Mouse (Mus musculus): ENCODE data around the gene Sez6l2. TPM values are rescaled to one million over a fixed set of nuclear protein-coding genes. Genes with fewer than 3 reads are reported as not detected.

Sez6l2 gene
- polyA plus RNA-seq, 1 experiment from 2014 or later = 1.7 TPM

- Histone ChIP-seq H3K4me2 (replicated peaks; ENCODE audit: low read depth, low read length) (peak within 1 kb of the TSS; percentile 75), H3K9ac (ENCODE audit: low read depth, low read length) (peak within 1 kb of the TSS; percentile 51), H3K36me3 (ENCODE audit: control insufficient read depth, insufficient read depth, low read length) (peaks cover 17% of the 10 kb centered on the region), H3K27ac (ENCODE audit: low read depth, low read length) (no peak within 1 kb of the TSS; the same call in 1 of the 2 replicates), H3K4me3 (ENCODE audit: low read length) (peak within 1 kb of the TSS; percentile 40), H3K9me3 (ENCODE audit: control insufficient read depth, low read length) (no peaks in the 10 kb centered on the region), H3K27me3 (ENCODE audit: control insufficient read depth, insufficient read depth, low read length) (no peaks in the 10 kb centered on the region), H3K4me1 (ENCODE audit: control insufficient read depth, insufficient read depth, low read length) (peaks cover 40% of the 10 kb centered on the region)
- 29% methylated on average over 11 of the region's 11 CpGs for WGBS
- no peak for ATAC-seq (ENCODE audit: low FRiP score, low TSS enrichment)
Observed at GRCm38 (mm10) chr7:127014320-127014719, 64.0 kb downstream of the Sez6l2 start, which contains the start of gene Mvp. Mvp (minus strand) TSS chr7:127014621.

- peak overlapping the region; percentile 59; the same call in 1 of the 2 replicates for H3K4me2 ChIP-seq (replicated peaks; ENCODE audit: low read depth, low read length)
- ATAC-seq (ENCODE audit: low FRiP score, low TSS enrichment) = no peak
- no peak overlapping the region for H3K27ac ChIP-seq (ENCODE audit: low read depth, low read length)
- WGBS = 92% methylated on average over 12 of the region's 12 CpGs
- H3K9ac ChIP-seq (ENCODE audit: low read depth, low read length) = no peak overlapping the region; the same call in 1 of the 2 replicates
- no peaks in the 10 kb centered on the region for H3K9me3 ChIP-seq (ENCODE audit: control insufficient read depth, low read length)
- H3K36me3 ChIP-seq (ENCODE audit: control insufficient read depth, insufficient read depth, low read length) = peaks cover 17% of the 10 kb centered on the region
- H3K4me3 ChIP-seq (ENCODE audit: low read length) = no peak overlapping the region
- peaks cover 38% of the 10 kb centered on the region for H3K4me1 ChIP-seq (ENCODE audit: control insufficient read depth, insufficient read depth, low read length)
- H3K27me3 ChIP-seq (ENCODE audit: control insufficient read depth, insufficient read depth, low read length) = no peaks in the 10 kb centered on the region
Observed at GRCm38 (mm10) chr7:127014993-127015392, 64.6 kb downstream of the Sez6l2 start.

DNA sequence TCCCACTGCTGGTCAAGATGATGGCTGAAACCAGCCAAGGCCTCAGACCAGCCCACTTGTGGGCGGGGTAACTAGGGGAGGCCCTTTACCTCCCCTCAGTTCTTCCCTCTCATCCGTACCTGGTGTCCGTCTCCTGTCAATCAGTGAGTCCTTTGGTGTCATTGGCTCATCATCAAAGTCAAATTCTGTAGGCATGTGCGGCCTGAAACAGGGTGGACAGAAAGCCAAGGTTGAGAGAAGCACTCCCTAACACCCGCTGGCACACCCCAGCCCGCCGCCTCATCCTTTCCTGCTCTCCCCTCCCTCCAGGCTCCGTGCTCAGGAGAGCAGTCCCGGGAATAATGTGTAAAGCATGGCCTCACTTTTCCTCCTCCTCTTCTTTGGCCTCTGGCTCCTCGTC is 65.7 kb downstream of the Sez6l2 start:
- Histone ChIP-seq H3K4me2 (replicated peaks; ENCODE audit: low read depth, low read length) (peak overlapping the region; percentile 75), H3K27me3 (ENCODE audit: control insufficient read depth, insufficient read depth, low read length) (no peaks in the 10 kb centered on the region), H3K36me3 (ENCODE audit: control insufficient read depth, insufficient read depth, low read length) (peaks cover 17% of the 10 kb centered on the region), H3K27ac (ENCODE audit: low read depth, low read length) (peak overlapping the region; percentile 82), H3K9ac (ENCODE audit: low read depth, low read length) (peak overlapping the region; percentile 70), H3K4me3 (ENCODE audit: low read length) (peak overlapping the region; percentile 53), H3K9me3 (ENCODE audit: control insufficient read depth, low read length) (no peaks in the 10 kb centered on the region), H3K4me1 (ENCODE audit: control insufficient read depth, insufficient read depth, low read length) (peaks cover 44% of the 10 kb centered on the region)
- under 1% methylated on average over 10 of the region's 10 CpGs for WGBS
- ATAC-seq (ENCODE audit: low FRiP score, low TSS enrichment) = peak; percentile 40

GRCm38 (mm10) chr7:127016481-127016485 is 65.9 kb downstream of the Sez6l2 start, which contains the start of gene Pagr1b:
Pagr1b (minus strand) TSS chr7:127016484.
- peak within 1 kb of the TSS; percentile 70 for H3K9ac ChIP-seq (ENCODE audit: low read depth, low read length)
- H3K4me1 ChIP-seq (ENCODE audit: control insufficient read depth, insufficient read depth, low read length) = peaks cover 46% of the 10 kb centered on the region
- no peaks in the 10 kb centered on the region for H3K9me3 ChIP-seq (ENCODE audit: control insufficient read depth, low read length)
- peak within 1 kb of the TSS; percentile 82 for H3K27ac ChIP-seq (ENCODE audit: low read depth, low read length)
- ATAC-seq (ENCODE audit: low FRiP score, low TSS enrichment) = no peak
- peak within 1 kb of the TSS; percentile 53 for H3K4me3 ChIP-seq (ENCODE audit: low read length)
- H3K27me3 ChIP-seq (ENCODE audit: control insufficient read depth, insufficient read depth, low read length) = no peaks in the 10 kb centered on the region
- peaks cover 17% of the 10 kb centered on the region for H3K36me3 ChIP-seq (ENCODE audit: control insufficient read depth, insufficient read depth, low read length)
- H3K4me2 ChIP-seq (replicated peaks; ENCODE audit: low read depth, low read length) = peak within 1 kb of the TSS; percentile 75

- H3K4me3 ChIP-seq (ENCODE audit: low read length) = peak overlapping the region; percentile 53
- no peaks in the 10 kb centered on the region for H3K9me3 ChIP-seq (ENCODE audit: control insufficient read depth, low read length)
- H3K27ac ChIP-seq (ENCODE audit: low read depth, low read length) = peak overlapping the region; percentile 82
- peaks cover 49% of the 10 kb centered on the region for H3K4me1 ChIP-seq (ENCODE audit: control insufficient read depth, insufficient read depth, low read length)
- under 1% methylated on average over 22 of the region's 22 CpGs for WGBS
- peak; percentile 18 for ATAC-seq (ENCODE audit: low FRiP score, low TSS enrichment)
- H3K27me3 ChIP-seq (ENCODE audit: control insufficient read depth, insufficient read depth, low read length) = no peaks in the 10 kb centered on the region
- H3K36me3 ChIP-seq (ENCODE audit: control insufficient read depth, insufficient read depth, low read length) = peaks cover 17% of the 10 kb centered on the region
- peak overlapping the region; percentile 75 for H3K4me2 ChIP-seq (replicated peaks; ENCODE audit: low read depth, low read length)
- H3K9ac ChIP-seq (ENCODE audit: low read depth, low read length) = peak overlapping the region; percentile 70
Observed at GRCm38 (mm10) chr7:127016486-127016938, 66.1 kb downstream of the Sez6l2 start.

DNA sequence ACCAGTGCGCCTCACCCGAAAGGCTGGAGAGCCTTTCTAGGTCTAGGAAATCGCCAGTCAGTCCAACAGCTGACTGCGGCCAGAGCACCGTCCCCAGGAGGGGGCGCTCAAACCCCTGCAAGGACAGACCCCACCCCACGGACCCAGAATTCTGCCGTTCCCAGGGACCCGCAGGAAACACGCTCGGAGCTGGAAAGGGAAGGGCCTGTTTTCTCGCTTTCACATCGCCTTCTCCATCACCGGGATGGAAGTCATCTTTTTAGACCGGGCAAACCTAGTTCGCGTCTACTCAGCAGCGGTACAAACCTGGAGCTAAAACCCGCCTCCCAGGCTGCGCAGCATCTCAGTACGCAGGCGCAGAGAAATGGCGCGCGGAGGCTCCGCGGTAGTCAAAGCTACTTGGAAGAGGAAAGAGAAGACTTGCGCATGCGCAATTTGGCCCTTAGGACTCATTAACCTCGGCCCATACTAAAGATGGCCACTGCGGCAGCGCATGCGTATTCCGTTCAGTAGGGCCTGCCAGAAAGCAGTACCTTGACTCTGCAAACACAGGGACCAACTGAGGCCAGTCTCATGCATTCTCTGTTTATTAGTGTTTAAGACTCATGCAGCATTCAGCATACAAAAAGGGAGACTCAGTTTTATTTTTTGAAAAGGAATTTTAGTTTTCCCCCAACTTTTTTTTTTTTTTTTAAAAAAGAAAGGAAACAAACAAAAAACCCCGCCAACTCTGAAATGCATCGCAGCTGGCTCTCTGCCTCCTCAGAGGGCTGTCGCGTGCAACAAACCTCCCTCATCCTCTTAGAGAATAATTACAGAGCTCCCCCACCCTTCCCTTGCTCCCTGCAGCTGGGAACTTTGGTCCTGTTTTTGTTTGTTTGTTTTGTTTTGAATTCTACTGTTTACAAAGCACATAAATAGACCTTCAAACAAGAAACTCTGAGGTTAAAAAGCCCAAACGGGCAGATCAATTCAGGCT is 66.9 kb downstream of the Sez6l2 start, which contains the start of gene Pagr1a:
Gene Pagr1a, minus strand, starts transcription at position 382 of the 979 bp plus-strand sequence.
- peaks cover 21% of the 10 kb centered on the region for H3K36me3 ChIP-seq (ENCODE audit: control insufficient read depth, insufficient read depth, low read length)
- H3K4me1 ChIP-seq (ENCODE audit: control insufficient read depth, insufficient read depth, low read length) = peaks cover 56% of the 10 kb centered on the region
- peak within 1 kb of the TSS; percentile 75 for H3K4me2 ChIP-seq (replicated peaks; ENCODE audit: low read depth, low read length)
- ATAC-seq (ENCODE audit: low FRiP score, low TSS enrichment) = peak; percentile 74
- 4% methylated on average over 39 of the region's 39 CpGs for WGBS
- peak within 1 kb of the TSS; percentile 82 for H3K27ac ChIP-seq (ENCODE audit: low read depth, low read length)
- no peaks in the 10 kb centered on the region for H3K9me3 ChIP-seq (ENCODE audit: control insufficient read depth, low read length)
- peak within 1 kb of the TSS; percentile 70 for H3K9ac ChIP-seq (ENCODE audit: low read depth, low read length)
- peak within 1 kb of the TSS; percentile 53 for H3K4me3 ChIP-seq (ENCODE audit: low read length)
- H3K27me3 ChIP-seq (ENCODE audit: control insufficient read depth, insufficient read depth, low read length) = no peaks in the 10 kb centered on the region

DNA sequence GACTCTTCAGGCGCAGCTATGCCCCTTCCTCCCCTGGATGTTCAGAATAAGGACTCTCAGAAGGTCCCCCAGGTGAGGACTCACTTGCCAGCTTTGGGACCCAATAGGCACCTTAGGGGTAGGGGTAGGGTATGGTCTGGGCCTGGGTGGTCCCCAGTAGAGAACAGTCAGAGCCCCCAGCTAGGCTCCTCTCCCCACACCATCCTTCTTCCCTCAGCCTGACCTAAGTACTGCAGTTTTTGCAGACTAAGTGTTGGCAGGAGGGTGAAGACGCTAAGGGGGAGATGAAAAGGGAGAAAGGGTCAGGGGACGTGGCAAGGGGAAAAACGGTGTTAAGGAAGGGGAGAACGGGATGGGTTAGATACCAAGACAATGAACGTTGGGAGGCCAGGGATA is 67.6 kb downstream of the Sez6l2 start:
- peaks cover 62% of the 10 kb centered on the region for H3K4me1 ChIP-seq (ENCODE audit: control insufficient read depth, insufficient read depth, low read length)
- no peaks in the 10 kb centered on the region for H3K27me3 ChIP-seq (ENCODE audit: control insufficient read depth, insufficient read depth, low read length)
- H3K36me3 ChIP-seq (ENCODE audit: control insufficient read depth, insufficient read depth, low read length) = peaks cover 24% of the 10 kb centered on the region
- peak overlapping the region; percentile 61; the same call in 1 of the 2 replicates for H3K9ac ChIP-seq (ENCODE audit: low read depth, low read length)
- no peak overlapping the region for H3K4me3 ChIP-seq (ENCODE audit: low read length)
- WGBS = 41% methylated on average over 6 of the region's 6 CpGs
- no peak for ATAC-seq (ENCODE audit: low FRiP score, low TSS enrichment)
- peak overlapping the region; percentile 82 for H3K27ac ChIP-seq (ENCODE audit: low read depth, low read length)
- peak overlapping the region; percentile 17; the same call in 1 of the 2 replicates for H3K4me2 ChIP-seq (replicated peaks; ENCODE audit: low read depth, low read length)
- no peaks in the 10 kb centered on the region for H3K9me3 ChIP-seq (ENCODE audit: control insufficient read depth, low read length)

GRCm38 (mm10) chr7:127018416-127019305 is 68.3 kb downstream of the Sez6l2 start:
- H3K9me3 ChIP-seq (ENCODE audit: control insufficient read depth, low read length) = no peaks in the 10 kb centered on the region
- WGBS = 36% methylated on average over 15 of the region's 15 CpGs
- peak overlapping the region; percentile 82; the same call in 1 of the 2 replicates for H3K27ac ChIP-seq (ENCODE audit: low read depth, low read length)
- peak overlapping the region; percentile 17; the same call in 1 of the 2 replicates for H3K4me2 ChIP-seq (replicated peaks; ENCODE audit: low read depth, low read length)
- H3K4me1 ChIP-seq (ENCODE audit: control insufficient read depth, insufficient read depth, low read length) = peaks cover 70% of the 10 kb centered on the region
- H3K9ac ChIP-seq (ENCODE audit: low read depth, low read length) = peak overlapping the region; percentile 61
- no peak overlapping the region for H3K4me3 ChIP-seq (ENCODE audit: low read length)
- no peak for ATAC-seq (ENCODE audit: low FRiP score, low TSS enrichment)
- peaks cover 27% of the 10 kb centered on the region for H3K36me3 ChIP-seq (ENCODE audit: control insufficient read depth, insufficient read depth, low read length)
- no peaks in the 10 kb centered on the region for H3K27me3 ChIP-seq (ENCODE audit: control insufficient read depth, insufficient read depth, low read length)

Measured in kidney, embryonic 14.5 days (tissue).